Mouse (Mus musculus): Measurements from ENCODE around the gene Mxi1. TPM values are rescaled to one million over a fixed set of nuclear protein-coding genes. Genes with fewer than 3 reads are reported as not detected.
A peak's percentile ranks its signal among the peaks of the same experiment; 100 is the strongest.
"Not testable (repeated sequence)": the region's sequence is repeated elsewhere in the genome, so short reads cannot be mapped to it uniquely, and the experiment has no call there.

Mxi1 gene
- total RNA-seq, 2 experiments from 2014 or later: 27.7 to 31.0 TPM

- DNase-seq: peak; percentile 40
Observed at GRCm38 (mm10) chr19:53364963-53365362, 54.6 kb downstream of the Mxi1 start.

- no peak for DNase-seq
Observed at GRCm38 (mm10) chr19:53366057-53366775, 55.9 kb downstream of the Mxi1 start.

- no peak for DNase-seq
Observed at GRCm38 (mm10) chr19:53366881-53367280, 56.6 kb downstream of the Mxi1 start.

- peak; percentile 82 for DNase-seq
Observed at GRCm38 (mm10) chr19:53369469-53370043, 59.2 kb downstream of the Mxi1 start.

GRCm38 (mm10) chr19:53370233-53370632 is 59.9 kb downstream of the Mxi1 start:
- DNase-seq: no peak

GRCm38 (mm10) chr19:53371666-53372065 is 61.3 kb downstream of the Mxi1 start, which contains the start of gene Gm10197:
Gm10197 (minus strand) TSS chr19:53371766.
- no peak for DNase-seq

- no peak for DNase-seq
Observed at GRCm38 (mm10) chr19:53373570-53373969, 63.3 kb downstream of the Mxi1 start.

GRCm38 (mm10) chr19:53375299-53375698 is 65.0 kb downstream of the Mxi1 start:
- DNase-seq: no peak

- DNase-seq: no peak
Observed at GRCm38 (mm10) chr19:53375816-53376215, 65.5 kb downstream of the Mxi1 start.

GRCm38 (mm10) chr19:53377652-53378051 is 67.3 kb downstream of the Mxi1 start:
- no peak for DNase-seq

GRCm38 (mm10) chr19:53378421-53378820 is 68.1 kb downstream of the Mxi1 start:
- DNase-seq: no peak

- no peak for DNase-seq
Observed at GRCm38 (mm10) chr19:53383336-53383735, 73.0 kb downstream of the Mxi1 start.

- no peak for DNase-seq
Observed at GRCm38 (mm10) chr19:53389417-53389816, 79.1 kb downstream of the Mxi1 start.

- DNase-seq: no peak
Observed at GRCm38 (mm10) chr19:53389851-53390431, 79.6 kb downstream of the Mxi1 start.

GRCm38 (mm10) chr19:53390495-53391007 is 80.2 kb downstream of the Mxi1 start, which contains the start of gene Smndc1:
Smndc1 (minus strand) TSS chr19:53390578.
- peak; percentile 98 for DNase-seq

- DNase-seq: no peak
Observed at GRCm38 (mm10) chr19:53391386-53391785, 81.1 kb downstream of the Mxi1 start.

- DNase-seq: no peak
Observed at GRCm38 (mm10) chr19:53391787-53392186, 81.5 kb downstream of the Mxi1 start.

- DNase-seq: no peak
Observed at GRCm38 (mm10) chr19:53392781-53393343, 82.5 kb downstream of the Mxi1 start.

GRCm38 (mm10) chr19:53393646-53394045 is 83.3 kb downstream of the Mxi1 start:
- DNase-seq: no peak

GRCm38 (mm10) chr19:53394552-53394951 is 84.2 kb downstream of the Mxi1 start:
- DNase-seq: no peak

GRCm38 (mm10) chr19:53394956-53395355 is 84.6 kb downstream of the Mxi1 start:
- not testable (repeated sequence) for DNase-seq

- not testable (repeated sequence) for DNase-seq
Observed at GRCm38 (mm10) chr19:53395805-53396204, 85.5 kb downstream of the Mxi1 start.

Measured in gastrocnemius, postnatal 10 days (tissue).